Mouse (Mus musculus) retina, embryonic 14.5 days (tissue): Measurements from ENCODE around the gene Rd3l.
A peak's percentile ranks its signal among the peaks of the same experiment; 100 is the strongest.
"Not testable (repeated sequence)": the region's sequence is repeated elsewhere in the genome, so short reads cannot be mapped to it uniquely, and the experiment has no call there.

Experiments used
- DNase-seq: peaks from one replicate; pipeline ENCODE4 v3.0.0-alpha.2; 2015; ENCODE audit warnings: low spot score

Rd3l gene

GRCm38 (mm10) chr12:111966683-111967173 is 14.4 kb downstream of the Rd3l start, which contains the start of gene Atp5mpl:
TSS of gene Atp5mpl (minus strand) at chr12:111966977.
- DNase-seq, result peak; percentile 96

- DNase-seq, result no peak
Observed at GRCm38 (mm10) chr12:111963339-111963738, 17.8 kb downstream of the Rd3l start.

DNA sequence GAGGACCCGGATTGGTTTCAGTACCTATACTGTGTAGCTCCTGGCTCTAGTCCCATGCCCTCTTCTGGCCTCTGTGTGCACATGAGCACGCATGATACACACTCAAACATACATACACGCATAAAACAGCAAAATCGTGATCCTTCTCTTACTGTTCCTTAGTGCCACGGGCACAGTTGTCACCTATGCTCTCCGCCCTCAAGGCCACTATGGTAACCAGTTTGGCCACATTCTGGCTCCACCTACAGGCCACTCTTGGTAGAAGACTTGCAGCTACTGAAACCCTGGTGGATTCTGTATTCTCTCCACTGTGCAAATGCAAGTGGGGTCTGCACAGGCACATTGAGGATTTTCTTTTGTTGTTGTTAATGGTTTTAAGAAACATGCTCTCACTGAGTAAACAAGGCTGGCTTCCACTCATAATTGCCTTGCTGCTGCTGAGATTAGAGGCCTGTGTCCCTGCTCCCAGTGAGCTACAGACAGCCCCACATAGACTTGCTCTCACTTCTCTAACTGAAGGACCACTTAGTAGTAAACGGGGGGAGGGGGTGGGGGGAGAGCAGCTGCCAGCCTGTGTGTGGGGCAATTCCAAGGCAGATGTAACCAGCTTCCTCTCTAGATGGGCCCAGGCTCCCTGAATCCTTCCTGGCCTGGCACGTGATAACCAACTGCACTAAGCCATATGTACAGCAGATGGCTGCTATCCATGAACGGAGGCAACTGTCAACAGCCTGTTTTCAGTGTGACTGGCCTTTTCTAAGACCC is 22.8 kb downstream of the Rd3l start:
- peak; percentile 87 for DNase-seq

- DNase-seq, result no peak
Observed at GRCm38 (mm10) chr12:111956173-111956572, 24.9 kb downstream of the Rd3l start.

GRCm38 (mm10) chr12:111951701-111952100 is 29.4 kb downstream of the Rd3l start:
- DNase-seq, result no peak

- no peak for DNase-seq
Observed at GRCm38 (mm10) chr12:111950486-111950885, 30.6 kb downstream of the Rd3l start.

DNA sequence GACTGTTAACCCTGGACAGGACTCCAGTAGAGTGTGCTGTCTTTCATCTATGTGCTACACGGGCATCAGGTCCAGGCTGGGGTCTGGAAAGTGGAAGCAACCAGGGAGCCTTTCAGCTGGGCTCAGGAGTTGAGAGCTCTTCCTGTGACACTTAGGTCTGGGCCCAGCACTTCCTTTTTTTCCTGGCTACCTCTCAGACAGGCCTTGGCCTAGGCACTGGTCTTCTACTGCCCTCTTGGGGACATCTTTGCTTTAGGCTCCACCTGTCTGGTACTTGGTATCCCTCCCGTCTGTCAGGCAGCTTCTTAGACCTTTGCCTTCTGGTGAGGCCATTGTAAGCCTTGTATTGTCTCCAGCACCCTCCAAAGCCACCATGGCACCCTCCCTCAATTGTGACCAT is 34.4 kb downstream of the Rd3l start:
- peak; percentile 37 for DNase-seq

GRCm38 (mm10) chr12:111945765-111946655 is 35.1 kb downstream of the Rd3l start:
- DNase-seq, result not testable (repeated sequence)

- no peak for DNase-seq
Observed at GRCm38 (mm10) chr12:111945115-111945514, 36.0 kb downstream of the Rd3l start.

DNA sequence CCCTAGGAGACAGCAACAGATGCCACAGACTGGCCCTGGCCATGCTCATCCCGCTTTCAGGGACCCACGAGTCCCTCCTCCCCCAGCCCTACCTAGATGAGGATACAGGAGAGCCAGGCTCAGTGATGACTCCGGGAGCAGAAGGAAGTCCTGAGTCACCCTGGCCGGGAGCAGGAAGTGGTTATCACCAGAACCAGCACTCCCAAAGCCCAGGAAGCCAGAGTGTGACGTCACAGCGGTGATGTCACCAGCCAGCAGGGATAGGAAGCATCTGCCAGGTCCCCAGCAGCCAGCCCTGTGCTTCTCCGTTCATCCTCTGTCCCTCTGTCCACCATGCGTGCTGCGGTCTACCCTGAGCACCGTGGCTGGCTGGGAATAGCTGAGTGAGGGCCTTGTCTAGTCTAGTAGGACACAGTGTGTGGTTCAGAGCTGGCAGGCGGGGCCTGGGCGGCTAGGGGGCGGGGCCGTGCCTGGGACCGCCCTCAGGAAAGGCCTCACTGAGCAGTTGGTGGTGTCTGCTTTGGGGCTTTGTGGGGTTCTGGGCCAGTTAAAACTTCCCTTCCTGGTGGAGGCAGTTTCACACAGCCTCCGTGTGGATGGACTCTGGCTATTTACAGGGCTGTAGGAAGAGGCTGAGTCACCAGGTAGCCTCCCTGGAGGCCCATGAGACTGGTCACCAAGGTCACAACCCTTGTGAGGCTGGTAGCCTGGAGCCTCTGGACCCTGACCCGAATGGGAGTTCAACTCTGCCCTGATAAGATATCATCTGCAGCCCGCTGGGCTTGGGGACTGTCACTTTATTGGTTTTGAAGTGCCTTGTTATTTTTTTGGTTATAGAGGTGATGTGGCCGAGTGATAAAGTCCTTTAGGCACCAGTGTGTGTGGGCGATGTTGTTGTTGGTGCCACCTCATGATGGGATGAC is 36.8 kb downstream of the Rd3l start:
- DNase-seq, result not testable (repeated sequence)

GRCm38 (mm10) chr12:111943421-111944064 is 37.6 kb downstream of the Rd3l start:
- DNase-seq, result no peak

- DNase-seq, result no peak
Observed at GRCm38 (mm10) chr12:111938623-111939177, 42.4 kb downstream of the Rd3l start.

- DNase-seq, result no peak
Observed at GRCm38 (mm10) chr12:111936706-111937550, 44.2 kb downstream of the Rd3l start.

GRCm38 (mm10) chr12:111933971-111934370 is 47.1 kb downstream of the Rd3l start:
- no peak for DNase-seq

DNA sequence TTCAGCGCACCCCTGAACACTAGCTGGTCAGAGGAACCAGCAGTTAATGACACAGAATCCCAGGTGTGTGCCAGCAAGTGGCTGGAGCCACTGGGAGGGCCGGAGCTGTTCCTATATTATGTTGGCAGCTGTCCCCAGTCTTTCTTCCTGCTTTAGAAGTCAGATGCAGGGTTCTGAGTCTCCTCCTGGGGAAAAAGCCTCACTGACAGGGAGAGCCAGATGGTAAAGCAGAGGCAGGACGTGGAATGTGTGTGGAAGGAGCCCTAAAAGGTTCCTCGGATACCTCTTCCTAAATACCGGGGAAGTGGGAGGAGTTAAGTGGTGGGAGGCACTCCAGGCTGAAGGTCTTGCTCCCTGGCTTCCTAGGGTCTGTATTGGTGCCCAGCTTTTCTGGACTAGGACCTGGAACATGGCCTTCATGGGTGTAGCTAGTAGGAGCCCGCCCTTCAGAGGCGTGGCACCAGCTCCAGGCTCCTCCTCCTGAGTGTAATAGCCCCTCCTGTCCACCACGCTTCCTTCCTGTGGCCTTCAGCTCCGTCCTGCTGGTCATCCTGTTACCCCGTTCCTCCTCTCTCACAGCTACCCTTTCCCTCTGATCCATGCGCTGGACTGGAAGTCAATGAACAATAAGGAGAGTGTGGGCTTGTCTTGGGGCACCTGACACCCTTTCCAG is 47.9 kb downstream of the Rd3l start:
- no peak for DNase-seq

GRCm38 (mm10) chr12:111932513-111932912 is 48.6 kb downstream of the Rd3l start:
- no peak for DNase-seq

- DNase-seq, result no peak
Observed at GRCm38 (mm10) chr12:111931411-111932025, 49.6 kb downstream of the Rd3l start.
